Mouse (Mus musculus) cerebellum, postnatal 36 days (tissue): ENCODE results near the gene Vmn2r79.
"Not testable (repeated sequence)": the region's sequence is repeated elsewhere in the genome, so short reads cannot be mapped to it uniquely, and the experiment has no call there.

Experiments used
- DNase-seq, 2 experiments: peaks; one replicate each; pipeline ENCODE4 v3.0.0; 2021 to 2022; ENCODE audit warnings: mixed read lengths in 2 of 2

The Vmn2r79 gene

GRCm38 (mm10) chr7:86995815-86996214 is at the start of gene Vmn2r79:
Gene Vmn2r79, plus strand, starts transcription at chr7:86996115.
- DNase-seq, result not testable (repeated sequence)

- DNase-seq, result no peak
Measured at GRCm38 (mm10) chr7:86994700-86995099, 1.2 kb upstream of the Vmn2r79 start.

GRCm38 (mm10) chr7:87026486-87026885 is 30.6 kb downstream of the Vmn2r79 start:
- DNase-seq, result not testable (repeated sequence)

DNA sequence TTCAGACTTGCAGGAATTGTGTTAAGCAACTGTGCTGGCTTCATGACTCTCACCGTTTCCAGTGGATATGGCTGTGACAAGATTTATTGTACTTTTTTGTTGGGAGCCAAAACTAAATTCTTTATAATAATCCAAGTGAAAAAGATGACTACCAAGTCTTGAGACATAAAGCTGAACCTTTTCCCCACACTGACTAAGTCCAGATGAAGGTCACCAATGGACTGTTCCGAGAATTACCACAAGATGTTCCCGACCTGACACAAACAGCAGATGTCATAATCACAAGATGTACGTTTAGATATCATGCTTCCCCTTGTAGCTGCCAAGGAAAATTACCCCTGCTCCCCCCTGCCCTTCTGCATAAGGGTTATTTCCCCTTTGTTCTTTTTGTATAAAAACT is 67.7 kb downstream of the Vmn2r79 start:
- DNase-seq, result no peak
